Mouse (Mus musculus) kidney, postnatal 10 days (tissue): ENCODE results near the gene Bcl2l15.
"Not testable (repeated sequence)": the region's sequence is repeated elsewhere in the genome, so short reads cannot be mapped to it uniquely, and the experiment has no call there.

Experiments used
- DNase-seq: peaks from one replicate; pipeline ENCODE4 v3.0.0; 2021; ENCODE audit warnings: mixed read lengths

Bcl2l15 gene

DNA sequence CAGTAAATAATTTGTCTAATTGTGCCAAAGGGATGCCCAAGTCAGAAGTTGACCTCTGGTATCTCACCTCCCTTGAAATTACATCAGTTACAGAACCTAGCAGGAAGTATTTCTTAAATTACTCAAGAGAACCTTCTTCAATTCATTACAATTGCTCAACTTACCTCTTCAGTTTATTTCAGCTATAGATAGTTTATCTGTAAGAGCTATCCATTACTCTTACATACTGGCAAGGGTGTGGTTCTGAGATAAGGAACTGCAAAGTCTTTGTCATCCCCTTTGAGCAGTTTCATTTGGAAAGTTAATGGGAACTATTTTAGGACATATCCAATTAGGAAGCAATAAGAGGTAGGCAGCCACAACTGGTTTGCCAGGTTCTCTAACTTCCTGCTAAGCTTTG is at the start of gene Bcl2l15:
TSS of gene Bcl2l15 (plus strand) at position 176 of the 400 bp plus-strand sequence.
- DNase-seq = no peak

DNA sequence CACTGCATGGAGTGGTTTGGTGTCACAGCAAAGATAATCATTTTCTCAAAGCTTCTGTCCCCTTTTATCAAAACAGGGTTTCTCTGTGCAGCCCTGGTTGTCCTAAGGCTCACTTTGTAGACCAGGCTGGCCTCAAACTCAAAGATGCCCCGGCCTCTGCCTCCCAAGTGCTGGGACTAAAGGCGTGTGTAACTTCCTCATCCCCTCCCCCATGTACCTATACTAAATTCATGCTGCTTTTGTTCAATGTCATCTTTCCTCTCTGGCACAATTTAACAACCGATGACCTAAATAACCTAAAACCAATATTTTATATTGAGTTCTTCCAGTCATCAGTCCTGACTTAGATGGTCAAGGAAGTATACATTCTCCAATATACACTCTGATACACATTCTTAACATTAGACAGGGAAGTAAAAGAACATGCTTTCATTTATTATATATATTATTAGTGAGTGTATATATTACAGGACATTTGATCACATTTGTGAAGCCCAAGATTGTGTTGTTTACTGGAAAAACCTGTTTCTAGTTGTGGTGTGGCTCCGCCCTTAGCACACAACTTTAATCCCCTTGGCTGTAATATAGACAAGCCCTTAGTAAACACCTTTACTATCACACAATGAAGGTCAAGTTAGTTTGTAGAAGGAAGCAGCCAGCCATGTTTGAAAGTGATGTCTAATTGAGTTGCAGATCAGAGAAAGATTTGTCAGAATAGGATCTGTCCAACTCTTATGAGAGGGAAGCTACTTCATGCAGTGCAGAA is 49.4 kb upstream of the Bcl2l15 start:
- no peak for DNase-seq

DNA sequence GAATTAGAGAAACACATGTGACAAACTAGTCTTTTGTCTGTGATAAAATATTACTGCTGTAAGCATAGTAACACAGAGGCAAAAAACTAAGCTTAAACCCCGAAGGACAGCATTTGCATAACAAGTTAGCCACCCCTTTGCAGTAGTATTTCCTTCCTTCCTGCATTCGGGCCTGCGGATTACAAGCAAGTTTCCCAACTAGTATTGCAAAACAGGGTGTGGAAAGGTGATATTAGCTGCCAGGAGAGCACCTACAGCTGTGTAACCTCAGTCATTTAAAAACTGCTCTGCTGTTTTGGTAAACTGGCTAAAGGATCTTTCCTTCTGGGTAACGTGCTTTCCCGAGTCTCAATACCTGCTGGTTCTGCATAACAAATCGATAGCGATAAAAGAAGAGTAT is 45.2 kb upstream of the Bcl2l15 start:
- DNase-seq = no peak

DNA sequence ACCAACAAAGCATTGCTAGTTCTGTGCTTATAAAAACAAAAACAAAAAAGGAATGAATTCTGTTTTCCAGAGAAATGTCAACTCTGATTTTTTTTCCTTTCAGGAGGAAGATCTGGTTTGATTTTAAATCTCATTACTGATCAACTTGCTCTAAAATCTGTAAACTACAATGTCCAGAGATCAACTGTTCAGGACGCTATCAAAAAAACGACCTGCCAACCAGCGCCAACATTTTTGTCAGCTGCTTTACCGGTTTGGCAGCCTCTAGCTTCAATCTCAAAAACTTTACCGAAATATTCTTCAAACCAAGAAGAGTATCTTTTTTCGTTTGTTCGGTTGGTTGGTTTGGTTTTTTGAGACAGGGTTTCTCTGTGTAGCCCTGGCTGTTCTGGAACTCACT is 43.3 kb upstream of the Bcl2l15 start:
- DNase-seq = no peak

DNA sequence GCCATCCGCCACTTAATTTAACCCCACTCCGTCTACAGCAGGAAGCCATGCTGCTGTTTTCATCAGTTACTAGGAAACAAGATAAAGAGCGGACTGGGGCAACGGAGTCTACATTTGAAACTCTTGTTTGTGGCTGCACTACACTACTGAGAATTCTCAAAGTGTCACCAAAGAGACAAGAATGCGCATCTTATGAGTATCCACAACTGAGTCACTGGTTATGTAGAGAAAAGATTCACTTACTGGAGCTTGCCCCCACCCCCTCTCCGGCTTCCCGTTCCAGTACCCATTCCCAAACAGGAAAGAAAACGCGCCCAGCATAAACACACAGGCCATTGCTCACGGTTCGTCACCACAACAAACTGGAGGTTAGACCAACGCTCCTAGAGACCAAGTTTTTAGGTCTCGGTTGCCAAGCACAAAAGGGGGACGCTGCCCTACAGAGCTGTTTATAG is 42.5 kb upstream of the Bcl2l15 start:
- peak; percentile 62 for DNase-seq

DNA sequence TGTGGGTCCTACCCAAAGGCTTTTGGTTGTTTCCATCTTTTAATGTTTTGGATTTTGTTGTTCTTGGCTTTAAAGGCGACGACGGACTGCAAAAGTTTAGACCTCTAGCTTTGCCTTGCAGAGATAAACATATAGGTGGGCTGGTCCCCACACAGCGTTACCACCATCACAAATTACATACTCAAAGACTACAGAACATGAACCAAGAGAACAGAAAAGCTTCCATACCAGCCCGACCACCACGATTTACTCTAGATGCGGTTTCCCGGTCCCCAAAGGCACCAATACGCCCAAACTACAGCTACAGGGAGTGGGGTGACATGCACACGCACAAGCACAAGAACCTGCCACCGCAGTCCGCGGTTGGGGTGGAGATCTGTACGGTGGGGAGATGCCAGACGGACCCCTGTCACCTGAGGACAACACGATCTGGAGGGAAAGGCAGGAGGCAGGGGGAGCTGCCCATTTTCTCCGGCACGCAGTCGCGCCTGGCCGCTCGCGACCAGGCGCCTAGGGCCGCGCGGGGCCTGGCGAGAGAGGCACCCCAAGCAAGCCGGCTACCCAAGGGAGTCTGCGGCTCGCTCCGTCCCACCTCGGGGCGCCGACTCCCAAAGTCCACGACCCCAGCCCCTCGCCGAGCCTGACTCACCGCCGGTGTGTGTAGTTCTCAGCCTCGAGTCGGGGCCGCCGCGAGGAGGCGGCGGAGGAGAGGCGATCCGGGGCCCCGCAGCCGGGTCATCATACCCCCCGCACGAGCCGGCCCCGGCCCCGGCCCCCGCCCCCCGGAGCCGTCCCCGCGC is 41.9 kb upstream of the Bcl2l15 start:
- peak; percentile 60 for DNase-seq

DNA sequence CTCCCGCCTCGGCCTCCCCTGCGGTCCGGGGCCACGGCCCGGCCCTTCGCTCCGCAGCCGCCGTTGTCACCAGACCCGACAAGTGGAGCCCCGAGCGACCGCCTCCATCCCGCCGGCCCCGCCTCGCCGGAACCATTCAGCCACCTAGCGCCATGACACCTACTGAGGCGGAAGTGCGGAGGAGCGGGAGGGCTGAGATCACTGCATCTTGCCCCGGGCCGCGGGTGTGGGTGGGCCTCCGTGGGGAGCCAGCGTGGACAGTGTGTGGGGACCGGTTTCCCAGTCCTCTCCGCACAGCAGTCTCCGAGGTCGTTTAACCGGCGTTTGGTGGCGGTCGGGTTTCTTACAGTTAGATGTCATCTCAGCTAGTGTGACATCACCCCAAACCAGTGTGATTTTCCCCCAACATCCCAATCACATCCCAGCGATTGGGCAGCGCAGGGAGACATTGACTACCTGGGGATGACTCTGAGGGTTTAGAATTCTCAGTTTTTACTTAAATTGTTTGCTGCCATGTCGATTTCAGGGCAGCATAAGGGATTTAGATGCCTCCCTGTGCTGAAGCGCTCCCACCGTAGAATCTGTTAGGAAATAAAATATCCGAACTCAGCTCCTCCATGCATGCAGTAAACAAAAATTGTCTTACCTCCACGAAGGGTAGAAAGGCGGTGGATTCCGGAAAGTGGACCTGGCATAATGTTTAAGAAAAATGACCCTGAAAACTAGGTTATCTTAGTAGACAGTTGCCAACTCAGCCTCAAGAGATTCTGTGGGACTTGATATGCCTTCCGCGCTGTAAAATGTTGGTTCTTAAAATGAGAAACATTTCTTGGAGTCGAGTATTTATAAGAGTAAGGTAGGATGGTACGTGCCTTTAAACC is 40.9 kb upstream of the Bcl2l15 start, which contains the start of gene Hipk1:
TSS of gene Hipk1 (minus strand) at position 334 of the 881 bp plus-strand sequence.
- peak; percentile 96 for DNase-seq

DNA sequence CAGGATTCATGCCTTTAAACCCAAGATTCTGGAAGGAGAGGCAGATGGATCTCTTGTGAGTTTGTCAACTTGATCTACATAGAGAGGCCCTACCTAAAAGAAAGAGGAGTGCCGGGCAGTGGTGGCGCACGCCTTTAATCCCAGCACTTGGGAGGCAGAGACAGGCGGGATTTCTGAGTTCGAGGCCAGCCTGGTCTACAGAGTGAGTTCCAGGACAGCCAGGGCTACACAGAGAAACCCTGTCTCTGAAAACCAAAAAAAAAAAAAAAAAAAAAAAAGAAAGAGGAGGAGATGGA is 40.3 kb upstream of the Bcl2l15 start:
- DNase-seq = not testable (repeated sequence)

DNA sequence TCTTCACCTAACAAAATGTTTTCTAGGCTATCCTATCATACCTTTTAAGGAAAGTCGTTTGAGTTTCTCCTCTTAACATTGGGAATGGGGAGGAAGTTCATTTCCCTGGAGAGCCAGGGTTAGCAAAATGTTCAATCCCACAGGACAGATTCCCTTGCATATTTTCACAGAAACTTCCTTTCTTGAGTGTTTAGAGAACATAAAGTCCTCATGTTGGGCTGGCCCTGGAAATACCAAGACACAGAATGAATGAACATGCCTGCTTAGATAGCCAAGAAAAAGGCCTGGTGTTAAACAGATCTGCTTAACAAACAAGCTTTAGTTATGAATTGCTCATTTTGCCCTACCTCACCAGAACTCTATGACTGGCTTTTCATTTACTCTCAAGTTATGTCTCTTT is 39.8 kb upstream of the Bcl2l15 start:
- no peak for DNase-seq

DNA sequence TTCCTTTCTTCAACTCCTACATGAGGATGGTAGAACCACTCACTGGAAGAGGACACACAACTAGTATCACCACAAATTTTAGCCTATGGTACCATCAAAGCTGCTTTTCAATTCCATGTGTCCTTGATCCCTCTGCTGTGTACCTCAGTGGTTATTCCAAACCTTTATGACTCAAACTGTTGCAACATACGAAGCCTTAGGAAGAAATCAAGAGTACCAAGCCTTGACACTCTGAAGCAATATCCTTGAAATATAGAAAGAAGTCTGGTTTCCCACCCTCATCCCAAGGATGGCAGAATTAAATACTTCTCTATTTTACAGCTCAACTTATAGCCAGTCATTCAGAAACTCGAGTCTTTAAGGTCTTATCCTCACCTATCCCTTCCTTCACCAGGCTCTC is 36.0 kb upstream of the Bcl2l15 start:
- DNase-seq = no peak

DNA sequence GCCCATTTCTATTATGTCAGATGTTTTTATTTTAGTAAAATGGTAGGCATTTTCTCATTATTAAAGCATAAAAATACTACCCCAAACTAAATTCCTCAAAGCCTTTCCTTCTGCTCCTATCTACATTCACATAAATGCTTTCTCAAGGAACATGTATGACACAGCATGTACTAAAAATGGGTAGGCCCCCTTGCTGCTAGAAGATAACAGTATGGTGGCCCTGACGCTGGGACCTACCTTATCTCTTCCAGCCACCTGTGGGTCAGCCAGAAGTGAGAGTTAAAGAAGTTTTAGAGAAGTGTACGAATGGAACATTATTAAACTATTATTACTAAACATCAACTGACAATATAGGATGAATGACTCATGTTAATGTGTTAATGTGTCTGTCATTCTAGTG is 32.9 kb upstream of the Bcl2l15 start:
- DNase-seq = no peak

DNA sequence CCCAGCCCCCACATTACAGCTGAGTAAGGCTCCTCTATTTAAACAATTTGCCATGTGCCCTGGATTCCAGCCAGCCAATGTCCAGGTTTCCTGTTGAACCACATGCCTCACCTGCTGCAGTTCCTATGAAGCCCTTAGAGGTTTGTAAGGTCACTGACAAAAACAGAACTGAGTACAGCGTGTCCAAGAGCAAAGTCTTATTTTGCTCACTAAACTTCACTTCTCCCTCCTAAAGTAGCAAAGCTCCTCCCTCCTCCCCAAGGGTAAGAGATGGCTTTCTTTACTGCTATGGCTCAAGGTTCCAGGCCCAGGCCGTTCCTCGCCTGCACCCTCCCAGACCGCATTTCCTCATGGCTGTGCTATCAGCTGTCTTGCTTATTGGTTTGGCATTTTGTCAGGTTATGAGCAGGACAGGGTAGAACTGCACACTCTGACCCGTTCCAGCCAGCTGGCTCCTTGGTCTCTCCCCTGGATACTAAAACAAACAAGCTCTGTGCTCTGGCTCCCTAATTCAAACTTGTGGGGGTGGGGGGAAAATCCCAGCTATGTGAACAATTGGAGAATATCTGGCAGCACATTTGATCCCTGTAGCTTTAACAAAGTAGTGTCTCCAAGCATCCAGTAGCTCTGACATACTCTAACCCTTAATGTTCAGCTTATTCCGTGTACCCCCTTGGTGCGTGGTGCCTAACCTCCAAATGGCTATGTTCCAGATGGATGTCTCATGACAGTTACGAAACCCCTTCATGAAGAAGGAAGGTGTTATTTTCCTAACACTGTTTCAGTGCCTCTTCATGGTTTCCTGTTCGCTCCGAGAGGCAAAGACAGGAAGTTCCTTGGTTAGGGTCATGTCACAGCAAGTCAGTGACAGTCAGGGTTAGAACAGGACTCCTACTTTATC is 30.5 kb upstream of the Bcl2l15 start:
- DNase-seq = peak; percentile 79

DNA sequence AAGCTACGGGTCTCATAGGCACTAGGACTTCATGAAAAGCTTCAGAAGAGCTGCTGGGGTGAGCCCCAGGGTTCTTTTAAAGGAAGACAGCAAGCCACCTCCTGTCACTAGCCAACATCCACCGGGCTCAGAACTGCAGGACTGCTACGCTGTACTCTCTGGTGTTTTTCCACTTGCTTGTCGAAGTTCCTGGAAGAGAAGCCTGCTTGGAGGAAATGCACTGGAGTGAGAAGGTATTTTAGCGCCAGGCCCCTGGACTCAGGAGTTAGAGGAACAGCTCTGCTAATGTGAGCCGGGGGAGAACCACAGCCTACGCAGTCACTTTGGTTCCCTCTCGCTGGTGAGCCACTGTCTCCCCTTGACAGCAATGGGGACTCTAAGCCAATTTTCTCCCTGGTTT is 29.5 kb upstream of the Bcl2l15 start:
- peak; percentile 44 for DNase-seq

DNA sequence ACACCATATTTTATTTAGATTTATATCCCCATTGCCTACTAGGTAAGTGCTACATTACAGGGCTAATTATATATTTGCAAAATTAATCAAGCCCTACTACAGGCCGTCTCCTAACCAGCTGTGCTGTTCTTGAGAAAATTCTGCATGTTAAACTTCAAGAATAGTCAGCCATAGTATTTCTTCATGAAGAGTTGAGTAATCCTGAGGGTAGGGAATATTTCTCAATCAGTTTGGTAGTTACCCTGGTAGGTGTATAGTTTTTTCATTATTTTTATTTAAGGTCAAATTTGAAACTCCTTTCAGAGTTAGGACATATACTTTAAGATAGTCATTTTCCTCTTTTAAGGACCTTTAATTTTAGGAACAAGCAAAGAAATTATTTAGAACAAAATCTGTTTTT is 26.7 kb upstream of the Bcl2l15 start:
- no peak for DNase-seq

DNA sequence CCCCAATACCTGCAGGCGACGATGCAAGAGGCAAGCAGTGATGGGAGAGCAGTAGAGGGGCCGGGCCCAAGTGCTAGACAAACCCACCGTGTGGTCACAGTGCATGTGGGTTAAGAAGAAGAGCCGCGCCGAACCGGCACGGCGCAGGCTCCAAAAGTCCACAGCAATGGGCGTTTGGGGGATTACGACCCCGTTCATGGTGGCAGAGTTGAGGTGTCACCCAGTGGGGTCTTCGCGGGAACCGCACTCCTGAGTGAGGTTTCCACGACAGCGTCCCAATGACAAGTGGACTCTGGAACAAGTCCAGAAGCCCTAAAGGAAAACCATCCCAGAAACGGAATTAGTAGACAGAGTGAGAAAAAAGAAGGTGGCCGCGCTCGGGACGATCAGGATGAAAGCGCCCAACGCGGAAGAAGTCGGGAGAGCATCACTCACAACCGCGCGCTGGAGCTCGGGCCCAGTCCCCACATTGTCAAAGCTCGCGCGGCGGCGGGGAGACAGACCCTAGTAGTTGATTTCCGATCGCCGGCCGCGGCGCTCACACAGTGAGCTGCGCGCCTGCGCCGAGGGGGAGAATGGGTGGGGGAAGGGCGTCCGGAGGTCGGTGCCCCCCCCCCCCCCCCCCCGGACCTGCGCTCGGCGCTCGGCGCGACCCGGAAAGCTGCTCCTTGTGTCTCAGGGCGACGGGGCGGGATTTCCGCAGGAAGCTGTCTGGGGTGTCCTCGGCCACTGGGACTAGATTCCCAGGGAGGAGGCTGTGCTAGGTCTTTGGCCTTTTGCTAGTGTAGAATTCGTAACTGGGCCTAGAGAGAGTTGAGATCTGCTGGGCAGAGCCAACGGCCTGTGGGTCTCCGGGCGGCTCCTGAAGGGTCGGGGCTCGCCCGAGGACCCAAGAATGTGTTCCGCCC is 23.3 kb upstream of the Bcl2l15 start, which contains the start of the genes Dclre1b, Ap4b1 and Gm43064:
TSS of gene Dclre1b (minus strand) at position 554 of the 908 bp plus-strand sequence.
TSS of gene Ap4b1 (plus strand) at position 630 of the 908 bp plus-strand sequence.
TSS of gene Gm43064 (plus strand) at position 683 of the 908 bp plus-strand sequence.
- DNase-seq = peak; percentile 95

DNA sequence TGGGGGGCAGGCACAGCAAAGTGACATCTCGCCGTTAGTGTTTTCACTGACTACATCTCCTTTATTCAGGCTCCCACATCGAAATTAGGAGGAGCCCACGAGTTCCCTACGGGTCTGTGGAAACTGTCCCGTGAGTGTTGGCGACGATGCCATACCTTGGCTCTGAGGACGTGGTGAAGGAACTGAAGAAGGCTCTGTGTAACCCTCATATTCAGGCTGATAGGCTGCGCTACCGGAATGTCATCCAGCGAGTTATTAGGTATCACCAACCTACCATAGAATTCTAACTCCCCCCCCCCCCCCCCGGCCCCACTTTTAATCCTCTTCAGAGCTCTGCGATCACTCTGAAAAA is 22.6 kb upstream of the Bcl2l15 start:
- DNase-seq = no peak

DNA sequence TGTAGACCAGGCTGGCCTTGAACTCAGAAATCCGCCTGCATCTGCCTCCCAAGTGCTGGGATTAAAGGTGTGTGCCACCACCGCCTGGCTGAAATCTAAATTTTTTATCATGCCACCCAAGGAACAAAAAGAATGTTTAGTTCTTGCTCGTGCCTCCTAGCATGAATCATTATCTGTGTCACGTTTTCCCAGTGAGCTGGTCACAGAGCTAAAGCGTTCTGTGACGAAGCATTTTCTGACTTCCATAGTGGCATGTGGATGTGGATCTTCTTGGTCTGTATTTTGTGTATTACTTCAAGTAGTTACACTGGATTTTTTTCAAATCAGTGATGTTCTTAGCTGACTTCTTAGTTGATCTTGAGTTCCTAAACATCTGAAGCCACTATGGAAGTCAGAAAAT is 21.4 kb upstream of the Bcl2l15 start:
- DNase-seq = no peak

DNA sequence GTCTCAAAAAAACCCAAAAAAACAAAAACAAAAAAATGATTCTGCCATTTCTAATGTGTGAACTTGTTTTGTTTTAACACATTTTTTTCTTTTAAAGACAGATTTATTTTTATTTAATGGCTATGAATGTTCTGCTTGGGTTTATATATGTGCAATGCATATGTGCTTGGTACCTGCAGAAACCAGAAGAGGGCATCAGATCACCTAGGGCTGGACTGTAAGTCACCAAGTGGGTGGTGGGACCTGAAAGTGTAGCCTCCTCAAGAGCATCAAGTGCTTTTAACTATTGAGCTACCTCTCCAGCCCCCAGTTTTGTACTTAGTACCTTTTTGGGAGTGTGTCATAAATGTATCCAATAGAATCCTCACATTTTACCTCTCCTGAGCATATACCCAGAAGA is 4.9 kb upstream of the Bcl2l15 start:
- no peak for DNase-seq

DNA sequence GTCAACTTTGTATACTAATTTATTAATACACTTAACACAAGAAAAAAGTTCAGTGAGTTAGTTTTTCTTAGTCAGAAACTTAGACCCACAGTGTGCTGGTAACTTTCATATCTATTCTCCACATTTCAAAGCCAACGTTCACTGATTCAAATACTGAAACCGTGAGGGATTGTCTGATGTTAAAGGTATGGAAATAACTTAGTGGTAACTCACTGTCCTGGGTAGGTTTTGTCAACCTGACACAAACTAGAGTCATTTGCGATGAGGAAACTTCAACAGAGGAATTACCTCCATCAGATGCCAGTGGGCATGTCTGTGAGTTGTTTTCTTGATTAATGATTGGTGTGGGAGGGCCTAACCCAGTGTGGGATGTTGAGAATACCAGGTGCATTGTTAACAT is 3.4 kb upstream of the Bcl2l15 start:
- no peak for DNase-seq

DNA sequence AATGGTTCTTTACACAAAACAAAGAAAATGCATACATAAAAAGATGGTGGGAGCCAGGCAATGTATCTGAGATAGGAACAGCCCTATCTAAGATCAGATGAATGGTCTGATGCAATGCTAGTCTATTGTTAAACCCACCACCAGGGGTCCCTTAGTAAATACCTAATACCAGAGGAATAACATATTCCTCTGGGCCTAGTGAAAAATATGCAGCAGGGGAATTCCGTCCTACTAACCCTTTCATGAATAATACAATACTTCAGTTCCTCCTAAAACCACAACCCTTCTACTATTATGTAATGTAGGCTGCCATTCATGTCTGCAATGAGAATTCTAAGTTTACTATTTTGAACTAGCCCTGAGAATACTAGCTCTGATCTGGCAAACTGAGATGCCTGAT is 1.7 kb upstream of the Bcl2l15 start:
- not testable (repeated sequence) for DNase-seq

DNA sequence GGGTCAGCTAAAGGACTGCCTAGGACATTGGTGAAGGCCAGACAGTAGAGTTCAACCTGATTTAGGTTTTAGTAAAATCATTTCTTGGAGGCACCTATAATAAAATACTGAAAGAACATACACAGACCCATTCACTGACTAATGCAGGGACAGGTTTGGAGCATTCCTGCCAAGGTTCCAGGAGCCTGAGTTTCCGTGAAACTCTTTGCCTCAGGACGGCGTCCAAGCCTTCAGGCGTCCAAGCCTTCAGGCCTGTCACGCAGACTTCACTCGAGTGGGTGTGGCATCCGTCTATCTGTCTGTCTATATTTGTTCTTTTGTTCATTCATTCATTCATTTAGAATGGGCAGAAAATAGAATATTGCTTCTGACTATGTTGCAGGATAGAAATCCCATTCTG is 1.3 kb upstream of the Bcl2l15 start:
- DNase-seq = no peak
